Mouse (Mus musculus): ENCODE results near the gene Kif9.

DNA sequence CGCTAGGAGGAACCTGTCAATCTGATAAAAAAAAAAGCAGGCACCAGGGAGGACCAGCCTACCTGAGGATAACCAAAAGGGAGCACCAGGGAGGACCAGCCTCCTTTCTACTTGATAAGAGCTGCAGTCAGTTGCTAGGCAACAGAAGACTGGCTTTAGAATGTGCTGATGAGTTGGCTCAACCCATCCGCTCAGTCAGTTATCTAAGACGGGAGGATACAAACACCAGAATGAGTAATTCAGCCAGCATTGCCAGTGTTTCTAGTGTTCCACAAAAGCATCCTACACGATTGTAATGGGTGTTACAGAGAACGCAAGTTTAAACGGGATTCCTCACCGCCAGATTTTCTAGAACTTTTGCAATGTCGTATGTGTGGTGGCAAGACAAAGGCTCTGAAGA is 45.5 kb upstream of the Kif9 start:
- no peak for TF ChIP-seq CTCF (IDR thresholded peaks at IDR 0.05; ENCODE audit: extremely low read depth, insufficient read depth, low read length)
- TF ChIP-seq POLR2A (IDR thresholded peaks at IDR 0.05; ENCODE audit: extremely low read depth, insufficient read depth, low read length), result no peak
